Mouse (Mus musculus) Muller cell, postnatal 12 days (primary cell): ENCODE results near the gene Alkal2.

Experiments
- DNase-seq: peaks from one replicate; pipeline ENCODE4 v3.0.0-alpha.2; 2015; ENCODE audit errors: inconsistent ontology term

Gene Alkal2

GRCm38 (mm10) chr12:30922401-30922800 is 38.3 kb downstream of the Alkal2 start:
- DNase-seq = no peak

GRCm38 (mm10) chr12:30928182-30928581 is 44.1 kb downstream of the Alkal2 start:
- no peak for DNase-seq

GRCm38 (mm10) chr12:30933299-30933698 is 49.2 kb downstream of the Alkal2 start:
- no peak for DNase-seq

- DNase-seq = no peak
Observed at GRCm38 (mm10) chr12:30936899-30937298, 52.8 kb downstream of the Alkal2 start.
